Mouse (Mus musculus) ES-Bruce4 (cell line): Measurements from ENCODE around the gene Fam102a. TPM values are rescaled to one million over a fixed set of nuclear protein-coding genes. Genes with fewer than 3 reads are reported as not detected.

Experiments
- H3K27ac ChIP-seq: 2 replicates; pipeline ENCODE4 v1.5.1; 2012; ENCODE audit warnings: low read length, inconsistent platforms; ENCODE audit not compliant: insufficient read depth
- H3K27me3 ChIP-seq: 2 replicates; pipeline ENCODE4 v1.6.1; 2012; ENCODE audit warnings: mild to moderate bottlenecking, low read length, inconsistent platforms; ENCODE audit not compliant: control insufficient read depth, poor library complexity, insufficient read depth, severe bottlenecking
- H3K36me3 ChIP-seq: 2 replicates; pipeline ENCODE4 v1.6.1; 2012; ENCODE audit warnings: inconsistent platforms, mild to moderate bottlenecking, low read length, moderate library complexity; ENCODE audit not compliant: control insufficient read depth, poor library complexity, insufficient read depth, severe bottlenecking
- H3K4me1 ChIP-seq: one replicate; pipeline ENCODE4 v1.8.1; 2011; ENCODE audit warnings: low read length; ENCODE audit not compliant: control insufficient read depth, insufficient read depth
- H3K4me3 ChIP-seq: 2 replicates; pipeline ENCODE4 v1.5.1; 2011; ENCODE audit warnings: low read depth, mild to moderate bottlenecking, low read length
- H3K9ac ChIP-seq: 2 replicates; pipeline ENCODE4 v1.6.1; 2012; ENCODE audit warnings: low read depth, mild to moderate bottlenecking, inconsistent platforms; ENCODE audit not compliant: poor library complexity, severe bottlenecking
- H3K9me3 ChIP-seq: replicated peaks from 2 replicates; pipeline ENCODE4 v1.6.1; 2012; ENCODE audit warnings: mild to moderate bottlenecking, low read length, inconsistent platforms; ENCODE audit not compliant: control insufficient read depth, poor library complexity, insufficient read depth, severe bottlenecking
- CTCF ChIP-seq: IDR thresholded peaks from one replicate; pipeline ENCODE4 v1.8.1; 2011; ENCODE audit warnings: low read depth, low read length
- EP300 ChIP-seq: IDR thresholded peaks from 2 replicates; pipeline ENCODE4 v1.6.1; 2011; ENCODE audit warnings: low read depth, low read length; ENCODE audit not compliant: insufficient read depth
- POLR2A ChIP-seq: IDR thresholded peaks from one replicate; pipeline ENCODE4 v1.8.1; 2011; ENCODE audit warnings: low read length; ENCODE audit not compliant: insufficient read depth
- polyA plus RNA-seq: library from polyadenylated mRNA; stranded (reverse); fragments of >200 nt; gene quantifications from 2 replicates; pipeline ENCODE4 v1.2.4, GENCODE M21; 2011; ENCODE audit warnings: low read depth; ENCODE audit not compliant: missing spikeins, insufficient read depth, insufficient read length

The Fam102a gene
- polyA plus RNA-seq, 1 experiment, result 12.2 TPM

DNA sequence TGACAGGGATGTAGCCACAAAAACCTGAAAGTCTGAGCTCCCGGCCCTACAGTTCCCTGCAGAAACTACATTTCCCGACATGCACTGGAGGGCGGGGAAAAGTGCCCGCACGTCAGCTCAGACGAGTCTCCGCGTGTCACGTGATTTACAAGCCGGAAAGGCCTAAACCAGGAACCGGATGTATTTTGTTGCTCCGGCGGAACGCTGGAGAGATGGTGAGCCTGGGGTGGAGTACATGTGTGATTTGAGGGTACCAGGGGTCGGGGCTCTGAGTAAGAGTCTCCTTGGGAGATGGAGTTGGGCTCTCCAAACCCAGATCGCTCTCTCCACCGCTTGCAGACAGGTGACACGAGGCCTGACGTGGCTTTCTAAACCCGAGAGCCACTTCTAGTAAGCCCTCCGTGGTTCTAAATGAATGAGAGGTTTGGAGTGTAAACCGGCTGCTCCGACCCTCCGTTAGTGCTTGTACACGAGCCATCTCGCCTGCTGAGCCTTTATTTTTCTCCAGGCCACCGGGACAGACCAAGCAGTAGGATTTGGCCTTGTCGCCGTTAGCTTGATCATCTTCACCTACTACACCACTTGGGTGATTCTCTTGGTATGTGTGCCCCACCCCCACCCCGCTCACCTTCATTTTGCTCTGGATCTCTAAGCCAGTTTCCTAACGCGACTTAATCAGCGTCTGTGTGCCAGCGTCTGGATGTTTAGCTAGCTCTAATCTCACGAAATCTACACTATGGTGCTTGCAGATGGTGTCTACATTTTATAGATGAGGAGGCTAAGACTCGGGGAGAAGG, 35.8 kb downstream of the Fam102a start, which contains the start of gene Dpm2:
Gene Dpm2, plus strand, starts transcription at position 161 of the 797 bp plus-strand sequence.
- Histone ChIP-seq H3K4me3 (peak within 1 kb of the TSS; percentile 93), H3K27me3 (no peaks in the 10 kb centered on the region), H3K27ac (no peak within 1 kb of the TSS), H3K9me3 (no peaks in the 10 kb centered on the region), H3K9ac (peak within 1 kb of the TSS; percentile 53), H3K4me1 (no peaks in the 10 kb centered on the region), H3K36me3 (peaks cover 3% of the 10 kb centered on the region; the same call in 1 of the 2 replicates)
- peak; percentile 75 for TF ChIP-seq POLR2A
- no peak for TF ChIP-seq CTCF

DNA sequence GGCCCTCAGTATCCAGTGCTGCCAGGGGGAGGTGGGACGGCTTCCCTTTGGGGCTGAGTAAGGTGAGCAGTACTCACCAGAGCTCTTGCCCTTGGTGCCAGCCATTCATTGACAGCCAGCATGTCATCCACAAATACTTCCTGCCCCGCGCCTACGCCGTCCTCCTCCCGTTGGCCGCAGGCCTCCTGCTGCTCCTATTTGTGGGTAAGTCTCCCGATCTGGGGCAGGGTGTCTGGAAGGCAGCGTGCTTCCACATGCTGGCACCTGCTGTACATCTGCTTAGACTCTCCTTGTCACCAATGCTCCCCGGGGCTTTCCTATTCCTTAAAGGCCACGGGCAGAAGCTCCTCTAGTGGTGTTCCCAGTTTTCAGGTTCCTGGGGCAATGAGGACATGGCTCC, 37.1 kb downstream of the Fam102a start:
- no peaks in the 10 kb centered on the region for H3K27me3 ChIP-seq
- no peaks in the 10 kb centered on the region for H3K36me3 ChIP-seq
- H3K4me1 ChIP-seq, result no peaks in the 10 kb centered on the region
- no peak overlapping the region for H3K4me3 ChIP-seq
- no peak overlapping the region for H3K27ac ChIP-seq
- TF ChIP-seq EP300 (no peak), POLR2A (no peak), CTCF (no peak)
- H3K9ac ChIP-seq, result no peak overlapping the region
- no peaks in the 10 kb centered on the region for H3K9me3 ChIP-seq

DNA sequence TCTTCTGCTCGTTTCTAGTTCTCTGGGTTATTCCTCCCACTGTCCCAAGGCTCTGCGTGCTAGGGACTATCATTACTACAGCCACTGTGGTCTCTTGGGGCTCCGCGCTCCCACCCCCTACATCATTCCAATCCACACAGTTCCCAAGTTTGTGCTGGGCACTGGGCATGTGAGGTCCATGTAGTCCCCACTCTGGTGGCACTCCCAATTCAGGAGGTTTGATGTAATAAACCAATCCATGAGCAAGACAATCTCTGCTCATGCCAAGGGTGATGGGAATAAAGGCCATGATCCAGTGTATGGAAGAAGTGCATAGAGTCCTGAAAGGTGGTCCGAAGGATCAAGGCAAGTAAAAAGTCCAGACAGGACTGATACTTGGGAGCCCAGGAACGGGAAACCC, 39.4 kb downstream of the Fam102a start, which contains the start of gene Pip5kl1:
Gene Pip5kl1, plus strand, starts transcription at position 301 of the 400 bp plus-strand sequence.
- Histone ChIP-seq H3K4me1 (no peaks in the 10 kb centered on the region), H3K4me3 (peak within 1 kb of the TSS; percentile 85), H3K27ac (no peak within 1 kb of the TSS), H3K27me3 (no peaks in the 10 kb centered on the region), H3K9ac (peak within 1 kb of the TSS; percentile 50), H3K9me3 (no peaks in the 10 kb centered on the region), H3K36me3 (no peaks in the 10 kb centered on the region)
- no peak for TF ChIP-seq EP300
- no peak for TF ChIP-seq CTCF
- no peak for TF ChIP-seq POLR2A

DNA sequence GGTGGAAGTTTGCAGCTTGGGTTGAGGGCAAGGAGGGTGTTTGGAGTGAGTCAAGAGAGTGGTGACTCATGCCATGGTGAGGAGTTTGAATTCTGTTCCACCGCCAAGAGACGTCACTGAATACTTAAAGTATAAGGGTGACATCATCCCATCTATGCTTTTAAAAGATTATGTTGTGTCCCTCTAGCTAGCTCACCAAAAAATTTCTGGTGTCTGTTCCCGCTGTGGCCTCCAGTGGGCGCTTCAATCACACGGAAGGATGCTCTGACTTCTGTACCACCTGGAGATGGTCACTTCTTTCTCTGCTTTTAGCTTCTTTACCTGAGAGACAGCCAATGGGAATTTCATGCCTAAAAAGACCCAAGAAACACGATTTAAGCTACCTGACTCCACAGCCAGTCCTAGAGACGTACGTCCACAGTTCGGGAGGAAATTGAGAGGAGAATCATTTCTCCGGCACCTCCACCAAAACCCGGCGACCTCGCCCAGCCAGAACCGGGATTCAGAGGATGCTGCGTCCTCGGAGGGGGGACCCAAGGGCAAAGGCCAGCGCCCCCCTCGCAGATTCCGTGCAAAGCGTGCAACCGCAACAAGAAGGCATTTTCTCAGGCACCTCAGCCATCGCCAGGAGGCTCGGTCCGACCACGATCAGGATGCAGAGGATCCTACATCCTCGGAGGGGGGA, 39.9 kb downstream of the Fam102a start:
- Histone ChIP-seq H3K36me3 (no peaks in the 10 kb centered on the region), H3K9ac (peak overlapping the region; percentile 50), H3K4me3 (peak overlapping the region; percentile 85), H3K4me1 (no peaks in the 10 kb centered on the region), H3K27me3 (no peaks in the 10 kb centered on the region), H3K27ac (no peak overlapping the region), H3K9me3 (no peaks in the 10 kb centered on the region)
- TF ChIP-seq EP300 (no peak), CTCF (peak; percentile 80), POLR2A (no peak)

DNA sequence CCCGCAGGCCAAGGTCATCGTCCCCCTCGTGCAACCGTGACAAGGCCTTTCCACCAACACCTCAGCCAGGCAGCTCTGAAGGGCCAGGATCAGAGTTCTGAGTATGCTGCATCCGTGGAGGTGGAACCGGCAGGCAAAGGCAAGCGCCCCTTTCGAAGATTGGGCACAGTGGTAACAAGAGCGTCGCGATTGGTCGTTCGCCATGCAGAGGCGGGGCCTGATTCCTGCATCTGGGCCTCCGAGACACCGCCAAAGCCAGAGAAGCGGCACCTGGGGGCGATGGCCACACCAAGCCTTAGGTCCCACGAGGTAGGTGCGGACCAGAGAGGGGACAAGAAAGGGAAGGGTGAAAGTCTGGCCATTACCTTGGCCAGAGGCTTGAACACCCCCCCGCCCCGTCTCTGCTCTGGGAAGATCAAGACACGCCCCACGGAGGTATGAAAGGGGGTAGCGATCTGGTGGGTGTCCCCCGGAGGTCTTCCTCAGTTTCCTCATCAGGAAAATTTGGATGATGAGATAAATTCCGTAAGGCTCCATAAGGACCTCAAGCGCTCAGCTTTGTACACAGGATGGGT, 40.5 kb downstream of the Fam102a start, which contains the start of gene 9430097D07Rik:
Gene 9430097D07Rik, minus strand, starts transcription at position 99 of the 575 bp plus-strand sequence.
- TF ChIP-seq POLR2A (no peak), CTCF (no peak), EP300 (no peak)
- Histone ChIP-seq H3K36me3 (no peaks in the 10 kb centered on the region), H3K4me1 (no peaks in the 10 kb centered on the region), H3K27me3 (no peaks in the 10 kb centered on the region), H3K27ac (no peak within 1 kb of the TSS), H3K9ac (peak within 1 kb of the TSS; percentile 50), H3K9me3 (no peaks in the 10 kb centered on the region), H3K4me3 (peak within 1 kb of the TSS; percentile 85)
